In genomic region chr1:36938801-36939286, GRCm38 (mm10) we compare ENCODE assay signal across 8 mouse cellular contexts. TPM values are rescaled to one million over a fixed set of nuclear protein-coding genes. Genes with fewer than 3 reads are reported as not detected.
A peak's percentile ranks its signal among the peaks of the same experiment; 100 is the strongest.
DNase-seq lines count a peak whose midpoint lies in the region; ATAC-seq and TF ChIP-seq lines count a peak whose summit lies in the region.

No protein-coding gene starts in this region.

- DNase-seq in embryo, embryonic 10 days (ENCODE audit: low spot score), result peak; percentile 35
- DNase-seq in embryo, embryonic 9.5 days (ENCODE audit: extremely low spot score), result no peak
- DNase-seq in CD4-positive, CD25-positive, alpha-beta regulatory T cell, adult 2 months (ENCODE audit: low read depth, low spot score), result peak; percentile 52
- peak; percentile 41 for DNase-seq in cerebellum, adult 11-12 months
- peak; percentile 66 for DNase-seq in gastrocnemius, adult 2 months

- no peaks in the 10 kb centered on the region for H3K36me3 ChIP-seq in kidney, embryonic 14.5 days (ENCODE audit: control insufficient read depth, insufficient read depth, low read length)
- H3K36me3 ChIP-seq in macrophage (ENCODE audit: inconsistent target), result no peaks in the 10 kb centered on the region
- H3K36me3 ChIP-seq in stomach, embryonic 15.5 days, result no peaks in the 10 kb centered on the region

- peak overlapping the region; percentile 66 for H3K4me2 ChIP-seq in kidney, embryonic 14.5 days (replicated peaks; ENCODE audit: low read depth, low read length)
- H3K4me2 ChIP-seq in stomach, embryonic 15.5 days, result peak overlapping the region; percentile 62

- no peaks in the 10 kb centered on the region for H3K27me3 ChIP-seq in kidney, embryonic 14.5 days (ENCODE audit: control insufficient read depth, insufficient read depth, low read length)
- no peaks in the 10 kb centered on the region for H3K27me3 ChIP-seq in stomach, embryonic 15.5 days (replicated peaks)

- peak overlapping the region; percentile 99 for H3K4me3 ChIP-seq in gastrocnemius, adult 2 months
- H3K4me3 ChIP-seq in kidney, embryonic 14.5 days (ENCODE audit: low read length), result peak overlapping the region; percentile 62
- H3K4me3 ChIP-seq in macrophage (ENCODE audit: inconsistent target), result peak overlapping the region; percentile 63
- H3K4me3 ChIP-seq in stomach, embryonic 15.5 days (replicated peaks), result peak overlapping the region; percentile 99

- ATAC-seq in kidney, embryonic 14.5 days (ENCODE audit: low FRiP score, low TSS enrichment), result peak; percentile 18; the same call in 1 of the 2 replicates
- ATAC-seq in stomach, embryonic 15.5 days (ENCODE audit: insufficient read depth, low FRiP score, low read depth), result peak; percentile 3; the same call in 1 of the 2 replicates

- peak overlapping the region; percentile 95 for H3K9ac ChIP-seq in kidney, embryonic 14.5 days (ENCODE audit: low read depth, low read length)
- H3K9ac ChIP-seq in stomach, embryonic 15.5 days, result peak overlapping the region; percentile 97

- intact Hi-C loops in gastrocnemius, adult 2 months (cut with DNase I), result loop anchor here (5.0 to 10.0 kb wide), 6 partner anchors 58 to 296 kb away; no protein-coding TSS in a partner anchor

- H3K4me1 ChIP-seq in kidney, embryonic 14.5 days (ENCODE audit: control insufficient read depth, insufficient read depth, low read length), result peaks cover 15% of the 10 kb centered on the region; the same call in 1 of the 2 replicates
- H3K4me1 ChIP-seq in stomach, embryonic 15.5 days, result peaks cover 9% of the 10 kb centered on the region; the same call in 1 of the 2 replicates

- peak overlapping the region; percentile 98 for H3K27ac ChIP-seq in gastrocnemius, adult 2 months
- peak overlapping the region; percentile 84 for H3K27ac ChIP-seq in kidney, embryonic 14.5 days (ENCODE audit: low read depth, low read length)
- H3K27ac ChIP-seq in macrophage, result no peak overlapping the region
- peak overlapping the region; percentile 91 for H3K27ac ChIP-seq in stomach, embryonic 15.5 days

- no peak for TF ChIP-seq CTCF in gastrocnemius, adult 2 months (IDR thresholded peaks at IDR 0.05)

- H3K79me2 ChIP-seq in macrophage (ENCODE audit: inconsistent target), result peaks cover 50% of the 10 kb centered on the region

- WGBS in kidney, embryonic 14.5 days, result under 1% methylated on average over 37 of the region's 59 CpGs
- 0% methylated on average over 30 of the region's 59 CpGs for WGBS in macrophage (ENCODE audit: missing documents)
- 0% methylated on average over 57 of the region's 59 CpGs for WGBS in stomach, embryonic 15.5 days

- no peaks in the 10 kb centered on the region for H3K9me3 ChIP-seq in kidney, embryonic 14.5 days (ENCODE audit: control insufficient read depth, low read length)
- H3K9me3 ChIP-seq in stomach, embryonic 15.5 days, result no peaks in the 10 kb centered on the region

RNA-seq across cellular contexts. Expression of gene Tmem131, which starts 4.6 kb away (rescaled TPM):
- total RNA-seq in gastrocnemius, adult 2 months (2021), result 10 to 100 TPM; 24.1 to 37.5 TPM
- polyA plus RNA-seq in kidney, embryonic 14.5 days (2014; fragmentation: Nextera tagmentation; extraction: Ambion mirVana), result 15.8 and 22.1 TPM in 2 replicates
- total RNA-seq in macrophage (2018; cell fraction: chromatin; rRNA removed), result 100 to 1,000 TPM in 3 of 26 experiments, 10 to 100 TPM in 23; 26.1 to 135 (median 75.2) TPM
- 10 to 100 TPM; 29.4 to 63.6 (median 48.7) TPM for total RNA-seq in macrophage (2018; cell fraction: cytosol; rRNA removed)
- 10 to 100 TPM; 39.9 to 94.4 (median 75.5) TPM for total RNA-seq in macrophage (2018; cell fraction: nucleus; rRNA removed)
- polyA plus RNA-seq in macrophage (2018), result 39.9 to 72.3 TPM (median 44.5 TPM) in 3 replicates
- polyA plus RNA-seq in stomach, embryonic 15.5 days (2015; fragmentation: Nextera tagmentation; extraction: Ambion mirVana), result 13.7 and 16.8 TPM in 2 replicates
